Mouse (Mus musculus) erythroblast, embryonic 14.5 days (primary cell): ENCODE results near the gene Syne3. TPM values are rescaled to one million over a fixed set of nuclear protein-coding genes. Genes with fewer than 3 reads are reported as not detected.
A peak's percentile ranks its signal among the peaks of the same experiment; 100 is the strongest.

Experiments
- H3K27me3 ChIP-seq: 2 replicates; pipeline ENCODE4 v1.6.1; 2012; ENCODE audit warnings: inconsistent platforms; ENCODE audit not compliant: control insufficient read depth
- H3K36me3 ChIP-seq: 2 replicates; pipeline ENCODE4 v1.6.1; 2012; ENCODE audit warnings: mild to moderate bottlenecking, inconsistent platforms; ENCODE audit not compliant: control insufficient read depth
- H3K4me1 ChIP-seq: 2 replicates; pipeline ENCODE4 v1.6.1; 2012; ENCODE audit warnings: inconsistent platforms; ENCODE audit not compliant: control insufficient read depth
- H3K4me3 ChIP-seq: replicated peaks from 2 replicates; pipeline ENCODE3; 2012; ENCODE audit warnings: moderate library complexity, mild to moderate bottlenecking, inconsistent platforms
- H3K9me3 ChIP-seq: 2 replicates; pipeline ENCODE4 v1.6.1; 2012; ENCODE audit warnings: low read length, inconsistent platforms, mixed read lengths; ENCODE audit not compliant: control insufficient read depth
- GATA1 ChIP-seq: IDR thresholded peaks from 2 replicates; pipeline ENCODE4 v1.6.1; 2012; ENCODE audit warnings: low read length, inconsistent platforms, mixed read lengths
- TAL1 ChIP-seq: IDR thresholded peaks from 3 replicates; pipeline ENCODE4 v1.6.1; 2012; ENCODE audit warnings: low read length, inconsistent platforms, mixed read lengths
- polyA plus RNA-seq: library from polyadenylated mRNA; stranded (reverse); fragments of >175 nt; gene quantifications from 2 replicates; pipeline ENCODE4 v1.2.3, GENCODE M21; 2012

The Syne3 gene
- polyA plus RNA-seq, 1 experiment, result 1.2 TPM

DNA sequence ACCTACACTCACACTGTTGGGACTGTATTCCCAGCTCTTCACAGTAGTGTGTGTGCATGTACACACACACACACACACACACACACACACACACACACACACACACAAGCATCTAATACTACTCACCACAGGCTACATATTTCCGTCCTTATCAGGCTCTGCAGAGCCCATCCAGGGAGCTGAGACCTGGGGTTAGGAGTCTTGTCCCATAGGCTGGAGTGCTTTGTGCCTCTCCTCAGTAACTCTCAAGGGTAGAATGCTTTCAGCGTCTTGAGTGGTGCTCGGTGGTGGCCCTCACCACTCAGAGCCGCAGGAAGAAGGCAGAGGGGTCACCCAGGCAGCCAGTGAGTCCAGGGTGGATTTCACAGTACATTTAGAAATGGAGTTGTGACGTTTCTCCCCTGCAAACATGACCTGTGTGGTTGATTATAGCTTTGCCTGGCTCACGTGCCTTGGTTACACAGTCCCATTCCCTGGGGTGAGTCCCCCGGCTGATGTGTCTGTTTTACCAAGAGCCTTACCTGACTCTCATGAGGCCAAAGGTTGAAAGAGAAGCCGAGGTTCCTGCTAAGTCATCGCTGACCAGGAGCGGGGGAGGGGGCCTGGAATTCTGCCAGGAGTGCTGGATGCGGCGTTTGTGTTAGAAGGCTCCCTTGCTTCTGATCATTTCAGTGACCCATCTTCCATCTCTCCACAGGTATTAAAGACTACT lies 30.1 kb upstream of the Syne3 start:
- TF ChIP-seq TAL1, result no peak
- 0 out of 2 replicates have a peak, but pooled peaks have one; percentile 18 for TF ChIP-seq GATA1
- H3K4me1 ChIP-seq, result peaks cover 90% of the 10 kb centered on the region
- peaks cover 4% of the 10 kb centered on the region; the same call in 1 of the 2 replicates for H3K9me3 ChIP-seq
- H3K4me3 ChIP-seq, result peak overlapping the region; percentile 79
- peaks cover 100% of the 10 kb centered on the region for H3K36me3 ChIP-seq
- H3K27me3 ChIP-seq, result no peaks in the 10 kb centered on the region; the same call in 1 of the 2 replicates

DNA sequence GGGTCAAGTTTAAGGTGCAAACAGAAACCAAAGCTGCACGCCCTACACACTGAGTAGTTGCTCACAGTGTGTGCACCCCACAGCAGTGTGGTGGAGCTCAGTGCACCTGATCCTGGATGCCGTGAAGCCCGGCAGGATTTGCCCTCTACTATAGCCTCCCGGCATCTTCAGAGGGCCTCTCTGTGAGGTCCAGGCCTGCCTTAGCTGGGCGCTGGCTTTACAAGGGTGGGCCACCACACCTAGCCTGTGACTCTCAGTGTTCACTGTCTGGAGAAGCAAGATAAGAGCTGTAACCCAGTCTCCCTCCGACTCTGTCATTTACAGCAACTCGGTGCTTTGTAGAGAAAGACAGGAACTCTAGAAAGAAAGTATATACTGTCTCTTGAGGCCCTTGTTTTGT lies 29.3 kb upstream of the Syne3 start:
- Histone ChIP-seq H3K4me3 (peak overlapping the region; percentile 79), H3K9me3 (peaks cover 3% of the 10 kb centered on the region; the same call in 1 of the 2 replicates), H3K27me3 (no peaks in the 10 kb centered on the region; the same call in 1 of the 2 replicates), H3K36me3 (peaks cover 100% of the 10 kb centered on the region), H3K4me1 (peaks cover 94% of the 10 kb centered on the region)
- TF ChIP-seq GATA1, result peak; percentile 79
- TF ChIP-seq TAL1, result peak; percentile 88

DNA sequence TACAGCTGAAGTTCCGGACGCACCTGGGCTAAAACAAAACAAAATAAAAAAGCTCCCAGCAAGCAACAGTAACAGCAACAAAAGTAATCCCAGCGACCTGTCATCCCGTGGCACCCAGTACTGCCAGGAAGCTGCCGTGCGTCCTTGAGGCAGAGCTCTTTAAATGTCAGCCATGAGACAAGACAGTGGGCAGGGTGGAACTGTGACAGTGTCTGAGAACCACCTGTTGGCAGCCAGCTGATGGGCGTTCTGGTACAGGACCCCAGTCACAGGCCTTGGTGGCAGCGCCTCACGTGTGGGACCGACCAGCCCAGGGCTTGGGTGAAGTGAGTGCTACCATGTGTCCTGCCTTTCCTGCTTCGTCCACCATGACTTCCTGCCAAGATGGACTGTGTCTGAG lies 28.6 kb upstream of the Syne3 start:
- H3K4me1 ChIP-seq, result peaks cover 88% of the 10 kb centered on the region
- peaks cover 100% of the 10 kb centered on the region for H3K36me3 ChIP-seq
- H3K27me3 ChIP-seq, result no peaks in the 10 kb centered on the region; the same call in 1 of the 2 replicates
- no peak for TF ChIP-seq GATA1
- no peak for TF ChIP-seq TAL1
- peaks cover 3% of the 10 kb centered on the region; the same call in 1 of the 2 replicates for H3K9me3 ChIP-seq
- peak overlapping the region; percentile 79 for H3K4me3 ChIP-seq

DNA sequence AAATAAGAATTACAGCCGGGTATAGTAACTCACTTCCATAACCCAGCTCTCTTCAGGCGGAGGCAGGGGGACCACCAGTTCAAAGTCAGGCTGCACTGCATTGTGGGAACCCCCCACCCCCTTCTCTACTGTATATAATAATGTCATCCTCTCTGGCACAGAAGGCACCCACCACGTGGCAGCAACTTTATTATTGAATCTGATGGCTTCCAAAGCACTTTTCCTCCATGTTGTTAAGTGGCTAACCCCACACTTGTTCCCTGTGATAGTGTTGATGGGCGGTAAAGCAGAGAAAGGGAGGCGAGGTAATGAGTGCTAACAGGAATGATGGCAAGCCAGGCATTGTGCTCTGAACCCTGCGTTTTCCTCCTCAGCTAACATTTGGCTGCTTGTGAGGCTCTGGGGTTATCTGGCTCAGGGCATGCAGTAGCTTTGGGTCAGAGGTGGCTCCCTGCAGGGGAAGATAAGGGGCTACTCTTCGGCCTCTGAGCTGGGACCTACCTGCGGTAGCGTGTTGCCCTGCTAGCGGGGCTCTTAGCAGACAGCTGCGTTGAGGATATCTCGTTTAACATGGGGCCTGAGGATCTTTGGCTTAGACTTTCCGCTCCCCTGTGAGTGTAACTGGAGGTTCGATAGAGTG lies 24.6 kb upstream of the Syne3 start:
- Histone ChIP-seq H3K4me3 (peak overlapping the region; percentile 79), H3K4me1 (peaks cover 76% of the 10 kb centered on the region), H3K27me3 (no peaks in the 10 kb centered on the region), H3K36me3 (peaks cover 86% of the 10 kb centered on the region), H3K9me3 (no peaks in the 10 kb centered on the region)
- TF ChIP-seq GATA1, result peak; percentile 98
- peak; percentile 96 for TF ChIP-seq TAL1

DNA sequence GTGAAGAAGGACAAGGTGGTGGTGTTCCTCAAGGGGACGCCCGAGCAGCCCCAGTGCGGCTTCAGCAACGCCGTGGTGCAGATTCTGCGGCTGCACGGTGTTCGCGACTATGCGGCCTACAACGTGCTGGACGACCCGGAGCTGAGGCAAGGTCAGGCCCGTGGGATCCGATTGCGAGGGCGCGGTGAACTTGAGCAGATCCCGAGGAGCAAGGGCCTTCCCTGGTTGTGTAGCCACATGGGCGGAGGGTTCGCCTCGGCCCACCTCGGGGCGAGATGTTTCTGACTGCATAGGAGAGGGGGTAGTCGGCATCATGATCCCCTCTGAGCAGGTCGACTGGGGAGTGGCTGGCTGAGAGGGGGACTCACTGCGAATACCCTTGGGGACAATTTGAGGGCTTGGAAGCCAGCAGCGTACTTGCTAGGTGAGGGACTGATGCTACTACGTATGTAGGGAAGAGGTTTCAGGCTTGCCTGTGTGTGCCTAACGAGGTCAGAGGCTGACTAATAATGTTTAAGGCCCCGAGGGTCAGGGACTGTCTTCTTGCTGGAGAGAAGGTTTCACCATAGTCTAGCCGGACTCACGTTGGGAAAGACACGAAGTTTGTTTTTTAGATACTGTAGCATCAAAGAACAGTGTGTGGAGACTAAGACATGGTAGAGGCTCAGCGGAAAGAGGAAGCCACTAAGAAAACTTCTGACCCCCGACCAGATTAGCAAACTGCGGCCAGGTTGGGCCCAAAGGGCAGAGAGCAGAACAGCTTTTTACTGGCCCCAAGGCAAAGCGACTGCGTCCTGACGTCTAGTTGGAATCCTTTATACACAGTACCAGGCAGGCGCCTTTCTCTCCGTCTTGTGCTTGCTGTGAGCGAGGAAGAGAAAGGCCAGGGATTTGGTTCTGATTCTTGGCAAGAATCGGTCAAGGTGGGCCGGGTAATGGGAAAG lies 23.5 kb upstream of the Syne3 start:
- Histone ChIP-seq H3K36me3 (peaks cover 86% of the 10 kb centered on the region), H3K27me3 (no peaks in the 10 kb centered on the region), H3K4me1 (peaks cover 78% of the 10 kb centered on the region), H3K4me3 (peak overlapping the region; percentile 79), H3K9me3 (no peaks in the 10 kb centered on the region)
- TF ChIP-seq GATA1 (no peak), TAL1 (no peak)

DNA sequence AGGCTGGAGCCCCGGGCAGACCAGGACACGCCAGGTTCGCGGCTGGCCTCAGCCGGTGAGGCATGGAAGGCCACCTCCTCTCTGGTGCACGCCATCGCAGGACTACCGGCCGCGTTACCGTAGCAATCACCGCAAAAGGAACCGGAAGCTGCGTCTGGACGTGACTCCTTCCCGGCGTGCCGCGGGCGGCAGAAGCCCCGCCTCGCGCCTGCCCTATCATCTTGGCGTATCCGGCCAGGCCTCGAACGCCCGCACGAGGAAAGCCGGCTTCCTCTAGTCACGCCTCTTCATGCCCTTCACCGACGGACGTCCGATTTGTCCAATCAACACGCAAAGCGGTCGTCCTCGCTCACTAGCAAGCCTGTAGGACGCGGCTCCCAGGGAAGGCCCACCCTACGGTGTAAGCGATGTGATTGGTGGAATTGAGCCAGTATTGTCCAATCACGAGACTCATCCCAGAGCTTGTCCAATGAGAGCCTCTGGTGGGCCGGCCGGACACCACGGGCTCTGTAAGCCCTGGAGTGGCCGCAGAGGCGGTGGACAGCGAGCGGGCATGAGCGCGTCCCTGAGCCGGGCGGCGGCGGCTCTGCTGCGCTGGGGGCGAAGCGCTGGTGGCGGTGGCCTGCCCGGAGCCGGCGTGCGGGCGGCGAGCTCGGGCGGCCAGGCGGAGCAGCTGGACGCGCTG lies 22.7 kb upstream of the Syne3 start, which contains the start of gene Glrx5:
TSS of gene Glrx5 (plus strand) at position 542 of the 685 bp plus-strand sequence.
- peaks cover 79% of the 10 kb centered on the region for H3K36me3 ChIP-seq
- peaks cover 78% of the 10 kb centered on the region for H3K4me1 ChIP-seq
- no peaks in the 10 kb centered on the region for H3K27me3 ChIP-seq
- H3K9me3 ChIP-seq, result no peaks in the 10 kb centered on the region
- TF ChIP-seq TAL1, result no peak
- no peak for TF ChIP-seq GATA1
- peak within 1 kb of the TSS; percentile 79 for H3K4me3 ChIP-seq

DNA sequence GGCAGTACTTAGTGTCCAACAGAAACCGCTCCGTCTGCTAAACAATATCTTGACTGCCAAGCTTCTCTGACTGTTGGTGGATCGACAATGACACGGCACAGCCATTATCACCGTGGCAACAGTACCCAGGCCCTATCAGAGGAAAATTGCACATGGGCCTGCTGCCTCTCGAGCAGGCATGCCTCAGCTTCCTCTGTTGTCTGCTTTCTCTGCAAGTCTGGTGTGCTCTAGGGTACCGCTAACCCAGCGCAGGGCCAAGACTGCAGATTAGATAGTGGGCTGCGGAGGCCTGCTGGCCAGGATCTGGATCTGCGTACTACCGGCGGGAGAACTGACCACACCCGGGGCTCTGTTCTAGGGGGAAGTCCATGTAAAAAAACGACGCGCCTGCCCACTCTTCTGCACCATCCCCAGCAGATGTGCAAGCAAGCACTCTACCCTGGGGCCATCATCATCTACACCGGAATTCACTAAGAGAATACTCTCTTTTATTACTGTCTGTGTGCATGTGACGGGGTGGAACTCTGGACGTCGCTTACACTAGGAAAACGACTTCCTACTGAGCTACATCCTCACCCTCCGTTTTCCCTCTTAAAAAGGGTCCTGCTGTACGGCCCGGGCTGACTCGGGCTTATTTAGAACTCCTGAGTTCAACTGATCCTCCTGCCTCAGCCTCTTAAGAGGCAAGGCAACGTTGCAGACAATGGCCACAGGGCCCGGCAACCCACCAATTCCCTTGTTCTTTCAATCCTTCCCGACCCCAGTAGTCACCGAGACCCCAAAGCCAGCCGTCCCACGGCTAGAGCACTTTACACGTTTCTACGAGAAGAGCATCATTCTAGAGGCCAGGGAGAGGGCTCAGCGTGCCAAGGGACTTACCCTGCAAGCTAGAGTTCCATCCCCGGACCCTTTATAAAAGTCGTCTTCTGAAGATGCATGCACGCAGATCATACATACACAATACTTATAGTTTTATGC lies 21.8 kb upstream of the Syne3 start:
- H3K4me3 ChIP-seq, result peak overlapping the region; percentile 79
- H3K27me3 ChIP-seq, result no peaks in the 10 kb centered on the region
- peaks cover 72% of the 10 kb centered on the region for H3K36me3 ChIP-seq
- peaks cover 77% of the 10 kb centered on the region for H3K4me1 ChIP-seq
- no peaks in the 10 kb centered on the region for H3K9me3 ChIP-seq
- TF ChIP-seq GATA1, result peak; percentile 71
- no peak for TF ChIP-seq TAL1
